Mouse (Mus musculus): ENCODE data around the gene Hectd1. TPM values are rescaled to one million over a fixed set of nuclear protein-coding genes. Genes with fewer than 3 reads are reported as not detected.

The Hectd1 gene
- polyA plus RNA-seq, 1 experiment from 2014 or later, result 48.4 TPM

- H3K9me3 ChIP-seq (replicated peaks), result no peaks in the 10 kb centered on the region
- ATAC-seq, result 0 out of 2 replicates have a peak, but pooled peaks have one; percentile 6
- H3K4me2 ChIP-seq, result peak overlapping the region; percentile 38
- peak overlapping the region; percentile 92 for H3K27ac ChIP-seq
- H3K36me3 ChIP-seq, result no peaks in the 10 kb centered on the region
- peak overlapping the region; percentile 55 for H3K9ac ChIP-seq
- 41% methylated on average over 2 of the region's 2 CpGs for WGBS (ENCODE audit: insufficient replicate concordance)
- H3K4me1 ChIP-seq, result peaks cover 83% of the 10 kb centered on the region
- no peaks in the 10 kb centered on the region for H3K27me3 ChIP-seq (replicated peaks)
- 0 out of 2 replicates have a peak overlapping the region, but pooled peaks have one; percentile 4 for H3K4me3 ChIP-seq
These were observed 26.5 kb upstream of the Hectd1 start for GRCm38 (mm10) chr12:51855872-51856271.

DNA sequence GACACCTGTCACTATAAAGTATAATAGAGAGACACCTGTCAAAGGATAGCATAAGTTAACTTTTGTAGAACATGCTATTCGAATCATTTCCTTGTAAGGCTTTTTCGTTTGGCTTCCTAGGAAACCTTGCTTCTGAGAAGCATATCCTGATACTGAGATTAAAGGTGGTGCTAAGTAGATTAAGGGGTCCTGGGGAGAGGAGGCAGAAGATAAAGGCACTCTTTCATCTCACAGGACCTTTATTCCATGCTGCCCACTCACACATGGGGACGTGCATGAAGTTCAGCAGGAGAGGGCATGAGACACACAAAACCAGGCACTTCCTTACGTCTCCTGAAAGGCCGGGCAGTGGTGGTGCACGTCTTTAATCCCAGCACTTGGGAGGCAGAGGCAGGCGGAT, 26.1 kb upstream of the Hectd1 start:
- peaks cover 84% of the 10 kb centered on the region for H3K4me1 ChIP-seq
- H3K9me3 ChIP-seq (replicated peaks), result no peaks in the 10 kb centered on the region
- peak; percentile 81 for ATAC-seq
- H3K4me2 ChIP-seq, result peak overlapping the region; percentile 38
- 27% methylated on average over 7 of the region's 7 CpGs for WGBS (ENCODE audit: insufficient replicate concordance)
- H3K27ac ChIP-seq, result peak overlapping the region; percentile 92
- H3K36me3 ChIP-seq, result no peaks in the 10 kb centered on the region
- 0 out of 2 replicates have a peak overlapping the region, but pooled peaks have one; percentile 4 for H3K4me3 ChIP-seq
- H3K9ac ChIP-seq, result peak overlapping the region; percentile 55; the same call in 1 of the 2 replicates
- no peaks in the 10 kb centered on the region for H3K27me3 ChIP-seq (replicated peaks)

GRCm38 (mm10) chr12:51851617-51852016, 22.3 kb upstream of the Hectd1 start:
- WGBS (ENCODE audit: insufficient replicate concordance), result 14% methylated on average over 4 of the region's 4 CpGs
- ATAC-seq, result peak; percentile 83
- Histone ChIP-seq H3K27me3 (replicated peaks) (no peaks in the 10 kb centered on the region), H3K4me3 (peak overlapping the region; percentile 53), H3K9me3 (replicated peaks) (no peaks in the 10 kb centered on the region), H3K4me1 (peaks cover 84% of the 10 kb centered on the region), H3K27ac (peak overlapping the region; percentile 97), H3K4me2 (peak overlapping the region; percentile 68), H3K36me3 (no peaks in the 10 kb centered on the region), H3K9ac (peak overlapping the region; percentile 69)

- Histone ChIP-seq H3K4me2 (peak overlapping the region; percentile 68), H3K9me3 (replicated peaks) (no peaks in the 10 kb centered on the region), H3K27ac (peak overlapping the region; percentile 97), H3K36me3 (no peaks in the 10 kb centered on the region), H3K9ac (peak overlapping the region; percentile 69), H3K4me3 (peak overlapping the region; percentile 53), H3K27me3 (replicated peaks) (no peaks in the 10 kb centered on the region), H3K4me1 (peaks cover 84% of the 10 kb centered on the region)
- peak; percentile 65 for ATAC-seq
- 44% methylated on average over 3 of the region's 3 CpGs for WGBS (ENCODE audit: insufficient replicate concordance)
These were observed 21.8 kb upstream of the Hectd1 start for GRCm38 (mm10) chr12:51851155-51851554.

GRCm38 (mm10) chr12:51850339-51850738, 21.0 kb upstream of the Hectd1 start:
- no peaks in the 10 kb centered on the region for H3K36me3 ChIP-seq
- H3K27ac ChIP-seq, result peak overlapping the region; percentile 94
- ATAC-seq, result no peak
- peak overlapping the region; percentile 55 for H3K4me2 ChIP-seq
- H3K9ac ChIP-seq, result peak overlapping the region; percentile 56
- H3K9me3 ChIP-seq (replicated peaks), result no peaks in the 10 kb centered on the region
- H3K4me3 ChIP-seq, result peak overlapping the region; percentile 13; the same call in 1 of the 2 replicates
- no peaks in the 10 kb centered on the region for H3K27me3 ChIP-seq (replicated peaks)
- H3K4me1 ChIP-seq, result peaks cover 83% of the 10 kb centered on the region
- 37% methylated on average over 4 of the region's 4 CpGs for WGBS (ENCODE audit: insufficient replicate concordance)

DNA sequence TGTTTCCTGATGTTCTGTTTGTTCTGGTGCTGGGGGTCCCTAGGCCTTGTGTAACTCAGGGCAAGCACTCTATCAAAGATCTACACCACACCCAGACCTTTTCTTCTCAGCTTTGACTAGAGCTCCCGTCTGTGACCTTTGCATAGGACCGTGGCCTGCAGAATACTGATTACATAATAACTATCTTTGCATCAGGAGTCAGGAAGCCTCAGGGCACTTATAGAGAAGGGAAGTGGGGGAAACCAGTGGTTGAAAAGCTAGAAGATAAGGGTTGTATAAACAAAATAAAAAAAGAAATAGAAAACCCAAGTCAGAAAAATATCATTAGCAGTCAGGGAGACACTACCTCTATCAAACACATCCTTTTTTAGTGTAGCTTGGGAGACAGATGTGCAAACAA, 20.6 kb upstream of the Hectd1 start:
- H3K9ac ChIP-seq, result peak overlapping the region; percentile 56
- H3K4me1 ChIP-seq, result peaks cover 82% of the 10 kb centered on the region
- H3K4me2 ChIP-seq, result peak overlapping the region; percentile 55
- H3K9me3 ChIP-seq (replicated peaks), result no peaks in the 10 kb centered on the region
- H3K4me3 ChIP-seq, result peak overlapping the region; percentile 13; the same call in 1 of the 2 replicates
- H3K27ac ChIP-seq, result peak overlapping the region; percentile 94
- no peaks in the 10 kb centered on the region for H3K27me3 ChIP-seq (replicated peaks)
- 5% methylated on average over 2 of the region's 2 CpGs for WGBS (ENCODE audit: insufficient replicate concordance)
- ATAC-seq, result peak; percentile 38
- no peaks in the 10 kb centered on the region for H3K36me3 ChIP-seq

- H3K4me1 ChIP-seq, result peaks cover 80% of the 10 kb centered on the region
- H3K9ac ChIP-seq, result no peak overlapping the region
- H3K4me3 ChIP-seq, result no peak overlapping the region
- H3K36me3 ChIP-seq, result no peaks in the 10 kb centered on the region
- H3K27me3 ChIP-seq (replicated peaks), result no peaks in the 10 kb centered on the region
- no peak overlapping the region for H3K4me2 ChIP-seq
- no peak for ATAC-seq
- WGBS (ENCODE audit: insufficient replicate concordance), result 80% methylated on average over 9 of the region's 9 CpGs
- H3K9me3 ChIP-seq (replicated peaks), result no peaks in the 10 kb centered on the region
- peak overlapping the region; percentile 31 for H3K27ac ChIP-seq
These were observed 18.8 kb upstream of the Hectd1 start for GRCm38 (mm10) chr12:51847953-51848680.

GRCm38 (mm10) chr12:51845261-51845660, 15.9 kb upstream of the Hectd1 start:
- Histone ChIP-seq H3K4me3 (peak overlapping the region; percentile 64; the same call in 1 of the 2 replicates), H3K4me1 (peaks cover 83% of the 10 kb centered on the region), H3K9me3 (replicated peaks) (no peaks in the 10 kb centered on the region), H3K9ac (peak overlapping the region; percentile 51), H3K4me2 (peak overlapping the region; percentile 75), H3K36me3 (no peaks in the 10 kb centered on the region), H3K27me3 (replicated peaks) (no peaks in the 10 kb centered on the region), H3K27ac (peak overlapping the region; percentile 99)
- WGBS (ENCODE audit: insufficient replicate concordance), result 23% methylated on average over 1 of the region's 1 CpGs
- ATAC-seq, result peak; percentile 18

- Histone ChIP-seq H3K4me2 (peak overlapping the region; percentile 75), H3K9ac (peak overlapping the region; percentile 79), H3K27ac (peak overlapping the region; percentile 99), H3K9me3 (replicated peaks) (no peaks in the 10 kb centered on the region), H3K27me3 (replicated peaks) (no peaks in the 10 kb centered on the region), H3K4me1 (peaks cover 79% of the 10 kb centered on the region), H3K4me3 (peak overlapping the region; percentile 64), H3K36me3 (no peaks in the 10 kb centered on the region)
- peak; percentile 98 for ATAC-seq
- 1% methylated on average over 17 of the region's 17 CpGs for WGBS (ENCODE audit: insufficient replicate concordance)
These were observed 15.5 kb upstream of the Hectd1 start for GRCm38 (mm10) chr12:51844771-51845256.

GRCm38 (mm10) chr12:51843576-51844520, 14.5 kb upstream of the Hectd1 start:
- ATAC-seq, result no peak
- WGBS (ENCODE audit: insufficient replicate concordance), result 19% methylated on average over 15 of the region's 15 CpGs
- H3K4me1 ChIP-seq, result peaks cover 79% of the 10 kb centered on the region

DNA sequence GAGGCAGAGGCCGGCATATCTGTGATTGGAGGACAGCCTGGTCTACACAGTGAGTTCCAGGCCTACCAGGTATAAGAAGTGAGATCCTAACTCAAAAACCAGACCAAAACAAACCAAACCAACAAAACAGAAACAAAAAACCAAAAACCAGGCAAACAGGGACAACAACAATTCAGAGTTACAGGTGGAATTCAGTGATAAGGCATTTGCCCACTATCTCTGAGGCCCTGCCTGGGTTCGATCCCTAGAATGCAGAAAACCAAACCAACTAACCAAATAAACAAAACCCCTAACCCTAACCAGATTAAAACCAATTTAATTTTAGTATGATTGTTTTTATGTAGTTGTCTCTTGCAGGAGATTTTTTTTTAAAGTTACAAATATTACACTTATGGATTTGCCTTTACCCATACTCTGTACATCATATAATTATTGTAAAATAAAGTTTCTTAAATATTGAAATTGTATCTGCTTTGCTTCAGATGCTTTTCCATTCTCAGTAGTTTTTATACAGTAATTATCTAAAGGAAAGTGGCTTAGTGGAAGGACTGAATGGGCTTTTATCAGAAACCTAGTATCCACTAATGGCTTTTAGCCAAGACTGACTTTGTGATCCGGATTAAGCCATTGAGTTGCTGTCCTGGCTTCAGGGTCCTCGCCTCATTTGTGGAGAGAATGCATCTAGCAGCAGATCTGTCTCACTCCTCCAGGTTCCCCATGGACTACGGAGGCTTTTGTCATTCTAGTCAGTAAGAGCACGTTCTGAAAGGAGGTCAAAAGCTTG, 12.9 kb upstream of the Hectd1 start:
- peak overlapping the region; percentile 16 for H3K4me3 ChIP-seq
- H3K9ac ChIP-seq, result peak overlapping the region; percentile 79
- peak overlapping the region; percentile 99 for H3K27ac ChIP-seq
- H3K4me2 ChIP-seq, result peak overlapping the region; percentile 61
- peaks cover 69% of the 10 kb centered on the region for H3K4me1 ChIP-seq
- 33% methylated on average over 6 of the region's 6 CpGs for WGBS (ENCODE audit: insufficient replicate concordance)
- ATAC-seq, result peak; percentile 44
- no peaks in the 10 kb centered on the region for H3K36me3 ChIP-seq
- no peaks in the 10 kb centered on the region for H3K27me3 ChIP-seq (replicated peaks)
- no peaks in the 10 kb centered on the region for H3K9me3 ChIP-seq (replicated peaks)

More at GRCm38 (mm10) chr12:51843576-51844520, 14.5 kb upstream of the Hectd1 start:
- no peaks in the 10 kb centered on the region for H3K9me3 ChIP-seq (replicated peaks)
- H3K4me2 ChIP-seq, result peak overlapping the region; percentile 75
- peak overlapping the region; percentile 79 for H3K9ac ChIP-seq
- H3K27ac ChIP-seq, result peak overlapping the region; percentile 99
- peak overlapping the region; percentile 64 for H3K4me3 ChIP-seq
- no peaks in the 10 kb centered on the region for H3K27me3 ChIP-seq (replicated peaks)
- H3K36me3 ChIP-seq, result no peaks in the 10 kb centered on the region

Data from liver, embryonic 12.5 days (tissue).